Mouse (Mus musculus) megakaryocyte, embryonic 14.5 days (primary cell): ENCODE data around the gene Ogfod2.

Source experiments
- FLI1 ChIP-seq: IDR thresholded peaks from 2 replicates; pipeline ENCODE4 v1.6.1; 2012; ENCODE audit warnings: low read length, inconsistent platforms, mixed read lengths
- GATA1 ChIP-seq: IDR thresholded peaks from 3 replicates; pipeline ENCODE4 v1.6.1; 2012; ENCODE audit warnings: mixed read lengths, low read length, inconsistent platforms, borderline replicate concordance

DNA sequence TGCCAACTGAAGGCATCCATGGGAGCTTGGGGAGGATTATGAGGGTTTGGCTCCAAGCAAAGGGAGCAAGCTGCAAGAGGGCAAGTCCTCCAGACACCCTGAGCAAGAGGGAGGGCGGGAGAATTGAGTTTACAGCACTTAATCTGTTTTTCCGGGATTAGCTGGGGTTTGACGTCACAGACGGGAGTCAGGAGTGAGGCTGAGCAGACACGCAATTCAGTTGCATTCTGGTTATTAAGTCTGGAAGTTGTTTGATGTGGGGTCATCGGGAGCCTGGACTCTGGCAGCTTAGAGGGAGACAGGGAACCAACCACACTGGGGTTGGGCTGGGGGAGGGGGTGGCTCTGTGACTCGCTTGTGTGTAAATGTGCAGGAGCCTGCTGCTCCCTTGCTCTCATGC is 47.4 kb downstream of the Ogfod2 start:
- no peak for TF ChIP-seq GATA1
- TF ChIP-seq FLI1, result no peak
